8 mouse cellular contexts compared by ENCODE assay signal in genomic region chr9:14644956-14645355, GRCm38 (mm10). TPM values are rescaled to one million over a fixed set of nuclear protein-coding genes. Genes with fewer than 3 reads are reported as not detected.
DNase-seq lines count a peak whose midpoint lies in the region; ATAC-seq and TF ChIP-seq lines count a peak whose summit lies in the region.

Gene Amotl1 (minus strand): TSS chr9:14645056.

- H3K27ac ChIP-seq in hindbrain, embryonic 10.5 days = no peak within 1 kb of the TSS
- H3K27ac ChIP-seq in hindbrain, embryonic 13.5 days = no peak within 1 kb of the TSS
- H3K27ac ChIP-seq in testis, adult 2 months (ENCODE audit: control insufficient read depth, insufficient read depth, low read depth, low read length) = no peak within 1 kb of the TSS
- no peak within 1 kb of the TSS for H3K27ac ChIP-seq in heart, postnatal 0 days (ENCODE audit: low read depth)
- H3K27ac ChIP-seq in olfactory bulb, adult 2 months (ENCODE audit: insufficient read depth, low read depth, low read length) = no peak within 1 kb of the TSS

- TF ChIP-seq CTCF in testis, adult 2 months (IDR thresholded peaks at IDR 0.05; ENCODE audit: control insufficient read depth, insufficient read depth, insufficient replicate concordance, low read depth, low read length) = no peak
- TF ChIP-seq CTCF in heart, postnatal 0 days (IDR thresholded peaks at IDR 0.05; ENCODE audit: low read depth) = no peak
- no peak for TF ChIP-seq CTCF in olfactory bulb, adult 2 months (IDR thresholded peaks at IDR 0.05; ENCODE audit: insufficient read depth, low read depth, low read length)

- peaks cover 41% of the 10 kb centered on the region for H3K4me1 ChIP-seq in hindbrain, embryonic 10.5 days (replicated peaks)
- peaks cover 30% of the 10 kb centered on the region for H3K4me1 ChIP-seq in hindbrain, embryonic 13.5 days (replicated peaks)
- no peaks in the 10 kb centered on the region; the same call in 1 of the 2 replicates for H3K4me1 ChIP-seq in testis, adult 2 months (ENCODE audit: control insufficient read depth, insufficient read depth, low read length)
- peaks cover 24% of the 10 kb centered on the region for H3K4me1 ChIP-seq in heart, postnatal 0 days (ENCODE audit: control insufficient read depth, insufficient read depth)
- peaks cover 23% of the 10 kb centered on the region for H3K4me1 ChIP-seq in olfactory bulb, adult 2 months (ENCODE audit: control insufficient read depth, insufficient read depth, low read length)

- 48% methylated on average over 4 of the region's 4 CpGs for WGBS in hindbrain, embryonic 10.5 days
- WGBS in hindbrain, embryonic 13.5 days = 58% methylated on average over 4 of the region's 4 CpGs
- 67% methylated on average over 4 of the region's 4 CpGs for WGBS in heart, postnatal 0 days
- whole genome bisulfite sequencing in olfactory bulb, adult 2 months = 77% methylated on average over 4 of the region's 4 CpGs

- H3K4me3 ChIP-seq in hindbrain, embryonic 10.5 days = no peak within 1 kb of the TSS
- H3K4me3 ChIP-seq in hindbrain, embryonic 13.5 days = no peak within 1 kb of the TSS
- peak within 1 kb of the TSS; percentile 73 for H3K4me3 ChIP-seq in testis, adult 2 months (ENCODE audit: control insufficient read depth, low read depth, low read length)
- no peak within 1 kb of the TSS for H3K4me3 ChIP-seq in heart, postnatal 0 days (ENCODE audit: low read depth, low read length)
- no peak within 1 kb of the TSS for H3K4me3 ChIP-seq in olfactory bulb, adult 2 months (ENCODE audit: insufficient read depth, low read depth, low read length)

- DNase-seq in hindbrain, embryonic 10.5 days (ENCODE audit: low spot score) = no peak
- DNase-seq in testis, postnatal 14 days (ENCODE audit: low spot score) = no peak
- DNase-seq in heart, postnatal 0 days (ENCODE audit: low spot score) = no peak
- DNase-seq in cerebellum, postnatal 14 days = no peak
- DNase-seq in urinary bladder, postnatal 36 days (ENCODE audit: low spot score in 2 of 2) = no peak

- no peak within 1 kb of the TSS for H3K9ac ChIP-seq in hindbrain, embryonic 13.5 days
- no peak within 1 kb of the TSS for H3K9ac ChIP-seq in heart, postnatal 0 days (replicated peaks; ENCODE audit: low read depth, low read length)

- H3K27me3 ChIP-seq in hindbrain, embryonic 10.5 days (ENCODE audit: insufficient read depth, poor library complexity, severe bottlenecking) = no peaks in the 10 kb centered on the region
- no peaks in the 10 kb centered on the region for H3K27me3 ChIP-seq in hindbrain, embryonic 13.5 days
- no peaks in the 10 kb centered on the region for H3K27me3 ChIP-seq in testis, adult 2 months (ENCODE audit: control insufficient read depth, insufficient read depth, low read length)
- no peaks in the 10 kb centered on the region for H3K27me3 ChIP-seq in heart, postnatal 0 days (ENCODE audit: control insufficient read depth, insufficient read depth, low read length)

- H3K9me3 ChIP-seq in hindbrain, embryonic 10.5 days = no peaks in the 10 kb centered on the region
- no peaks in the 10 kb centered on the region for H3K9me3 ChIP-seq in hindbrain, embryonic 13.5 days
- no peaks in the 10 kb centered on the region for H3K9me3 ChIP-seq in heart, postnatal 0 days (replicated peaks; ENCODE audit: control insufficient read depth, low read length)

- no peaks in the 10 kb centered on the region for H3K36me3 ChIP-seq in hindbrain, embryonic 10.5 days
- no peaks in the 10 kb centered on the region for H3K36me3 ChIP-seq in hindbrain, embryonic 13.5 days
- H3K36me3 ChIP-seq in testis, adult 2 months (ENCODE audit: control insufficient read depth, insufficient read depth, low read length) = no peaks in the 10 kb centered on the region
- H3K36me3 ChIP-seq in heart, postnatal 0 days (replicated peaks; ENCODE audit: control insufficient read depth, insufficient read depth, low read length) = no peaks in the 10 kb centered on the region

- TF ChIP-seq EP300 in heart, postnatal 0 days (IDR thresholded peaks at IDR 0.05; ENCODE audit: low read depth) = no peak

- no peak for TF ChIP-seq POLR2A in testis, adult 2 months (IDR thresholded peaks at IDR 0.05; ENCODE audit: control insufficient read depth, low read depth, low read length)
- no peak for TF ChIP-seq POLR2A in olfactory bulb, adult 2 months (IDR thresholded peaks at IDR 0.05; ENCODE audit: insufficient read depth, low read depth, low read length)

- no peak for ATAC-seq in hindbrain, embryonic 13.5 days (ENCODE audit: low FRiP score)
- ATAC-seq in heart, postnatal 0 days (ENCODE audit: insufficient read depth, low read depth) = no peak

- H3K4me2 ChIP-seq in hindbrain, embryonic 13.5 days = no peak within 1 kb of the TSS
- no peak within 1 kb of the TSS for H3K4me2 ChIP-seq in heart, postnatal 0 days (ENCODE audit: low read depth, low read length)

RNA-seq across cellular contexts. Expression of gene Amotl1, which starts in this region (rescaled TPM):
- polyA plus RNA-seq in hindbrain, embryonic 10.5 days (2016; fragmentation: Nextera tagmentation; extraction: Ambion mirVana) = 12.8 and 16.3 TPM in 2 replicates
- 8.8 and 10.4 TPM in 2 replicates for polyA plus RNA-seq in hindbrain, embryonic 13.5 days (2015; fragmentation: Nextera tagmentation; extraction: Ambion mirVana)
- 43.2 and 54.9 TPM in 2 replicates for polyA plus RNA-seq in testis, adult 2 months (2012; rRNA removed)
- 70.2 and 89.1 TPM in 2 replicates for total RNA-seq in heart, postnatal 0 days (2014; rRNA removed; ENCODE audit: low replicate concordance)
- polyA plus RNA-seq in heart, postnatal 0 days (2015; fragmentation: Nextera tagmentation; extraction: Ambion mirVana) = 10.4 and 11.7 TPM in 2 replicates
- 84.9 TPM in 1 of 2 replicates, not detected in the other for polyA plus RNA-seq in olfactory bulb, adult 2 months (2012; ENCODE audit: insufficient read depth, insufficient read length, low replicate concordance, missing spikeins)
